Mouse (Mus musculus): ENCODE measurements at regions not wholly inside any gene's neighbourhood (a gene's known extent, or its start where the extent isn't known, plus 50 kb on each side); places are given as distances from the start of the nearest gene placed in this dataset.

DNA sequence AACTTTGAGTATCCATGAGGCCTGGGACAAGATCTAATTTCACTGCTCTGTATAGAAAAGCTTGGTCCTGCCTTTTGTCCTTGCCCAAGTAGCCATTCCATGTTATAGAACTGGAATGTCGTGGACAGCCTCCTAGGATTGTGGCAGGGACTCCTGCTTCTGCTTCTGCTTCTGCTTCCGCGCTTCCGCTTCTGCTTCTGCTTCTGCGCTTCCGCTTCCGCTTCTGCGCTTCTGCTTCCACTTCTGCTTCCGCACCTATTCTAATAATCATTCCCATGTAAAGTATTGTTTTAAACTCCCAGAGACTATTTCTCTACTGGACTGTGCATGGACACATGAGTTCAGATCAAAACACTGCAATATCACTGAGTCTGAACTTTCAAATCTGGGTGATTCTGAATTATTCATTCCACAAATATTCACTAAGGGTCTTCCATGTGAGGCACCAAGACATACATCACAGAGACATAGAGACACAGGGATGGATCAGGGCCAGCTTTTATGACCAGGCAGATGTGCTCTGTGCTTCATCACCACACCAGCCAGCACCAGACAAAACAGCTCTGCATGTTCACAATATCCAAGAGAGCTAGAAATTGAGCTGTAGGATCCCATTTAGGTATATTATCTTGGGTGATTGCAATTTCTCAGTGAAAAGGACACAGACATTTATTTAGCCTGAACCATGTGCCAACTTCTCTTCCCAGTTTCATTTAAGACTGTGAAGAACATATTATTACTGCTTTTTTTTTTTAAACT lies 360.5 kb upstream of the Gm6657 start:
- TF ChIP-seq NANOG (IDR thresholded peaks at IDR 0.05; ENCODE audit: borderline replicate concordance, low read length) (no peak), CTCF (conservative IDR thresholded peaks at IDR 0.05; ENCODE audit: low read length) (no peak)

All from E14TG2a.4 (cell line).